Mouse (Mus musculus) kidney, postnatal 25 days (tissue): ENCODE results near the gene Spem2.

Experiments
- DNase-seq, 2 experiments: peaks; one replicate each; pipeline ENCODE4 v3.0.0; 2021; ENCODE audit warnings: mixed read lengths in 2 of 2

The Spem2 gene

GRCm38 (mm10) chr11:69835326-69835965 is 17.2 kb upstream of the Spem2 start:
- no peak for DNase-seq

- DNase-seq = peak; percentile 30 to 65
Measured at GRCm38 (mm10) chr11:69834001-69834549, 15.8 kb upstream of the Spem2 start.

DNA sequence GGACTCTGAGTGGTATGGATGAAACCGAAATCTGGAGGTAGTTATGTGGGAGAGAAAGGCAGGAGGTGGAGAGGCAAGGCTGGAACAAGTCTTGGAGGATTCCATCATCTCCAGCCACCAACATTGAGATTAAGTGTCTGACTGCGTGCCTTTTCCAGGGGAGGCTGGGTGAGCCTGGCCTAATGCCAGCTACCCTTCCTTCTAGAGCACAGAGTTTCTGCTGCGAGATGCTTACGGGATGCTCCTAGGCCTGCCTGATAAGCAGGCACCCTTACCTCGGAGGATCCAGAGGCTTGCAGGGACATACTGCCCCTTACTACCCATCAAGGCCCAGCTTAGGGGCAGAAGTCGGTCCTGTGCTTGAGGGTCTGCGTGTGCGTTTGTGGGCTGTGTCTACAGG is 15.3 kb upstream of the Spem2 start:
- no peak for DNase-seq

DNA sequence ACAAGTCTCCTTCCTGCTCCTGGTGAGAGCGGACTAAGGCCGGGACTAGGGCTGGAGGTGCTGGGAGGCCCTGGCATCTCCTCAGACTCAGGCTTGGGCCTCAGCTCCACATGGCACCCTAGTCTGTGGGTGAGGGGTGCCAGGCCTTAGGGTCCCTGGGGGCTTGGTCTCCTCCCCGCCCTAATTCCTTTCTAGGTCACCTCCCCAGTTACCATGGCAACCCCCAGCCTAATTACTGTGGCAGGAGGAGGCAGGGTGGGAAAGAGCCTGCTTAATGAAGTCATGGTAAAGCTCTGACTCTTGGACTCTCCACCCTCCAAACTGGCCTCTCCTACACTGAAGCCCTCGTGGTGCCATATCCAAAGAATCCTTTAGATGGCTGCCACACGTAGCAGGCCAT is 10.6 kb upstream of the Spem2 start:
- DNase-seq = no peak

- DNase-seq = no peak
Measured at GRCm38 (mm10) chr11:69823456-69823855, 5.2 kb upstream of the Spem2 start.

DNA sequence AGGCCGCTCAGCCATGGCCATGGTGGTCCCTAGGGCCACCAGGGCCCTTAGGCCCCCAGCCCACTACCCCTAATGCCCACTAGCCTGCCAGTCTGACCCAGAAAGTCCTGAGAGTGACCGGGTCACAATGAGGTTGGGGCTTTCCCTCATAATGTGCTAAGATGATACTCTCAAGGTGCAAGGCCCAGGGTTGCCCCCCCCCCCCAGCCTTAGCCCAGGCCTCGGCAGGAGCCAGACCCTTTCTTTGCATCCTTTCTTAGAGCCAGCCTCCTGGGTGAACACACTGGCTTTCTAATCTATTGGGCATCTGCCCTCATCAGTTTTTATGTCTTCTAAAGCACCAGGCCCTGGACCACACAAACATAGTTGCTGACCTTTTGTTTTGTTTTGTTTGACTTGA is 3.8 kb upstream of the Spem2 start, which contains the start of gene Spem1:
Gene Spem1, minus strand, starts transcription at position 101 of the 400 bp plus-strand sequence.
- no peak for DNase-seq

DNA sequence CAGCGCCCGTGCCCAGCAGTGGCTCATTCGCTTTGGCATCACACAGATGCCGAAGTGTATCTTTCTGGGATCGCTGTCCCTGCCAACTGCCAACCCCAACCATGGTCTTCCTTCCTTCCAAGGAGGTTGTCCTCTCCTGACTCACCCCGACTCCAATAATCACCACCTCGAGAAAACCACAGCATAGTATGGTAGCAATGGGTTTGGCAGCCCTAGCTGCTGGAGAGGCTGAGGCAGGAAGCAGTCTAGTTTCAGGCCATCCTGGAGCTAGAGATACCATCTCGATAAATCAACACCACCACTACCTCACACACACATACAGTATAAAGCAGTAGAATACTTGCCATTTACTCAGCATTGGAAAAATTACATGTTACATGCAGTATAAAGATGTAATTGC is 606 bp upstream of the Spem2 start:
- DNase-seq = no peak

GRCm38 (mm10) chr11:69816520-69816919 is 1.7 kb downstream of the Spem2 start:
- DNase-seq = no peak

DNA sequence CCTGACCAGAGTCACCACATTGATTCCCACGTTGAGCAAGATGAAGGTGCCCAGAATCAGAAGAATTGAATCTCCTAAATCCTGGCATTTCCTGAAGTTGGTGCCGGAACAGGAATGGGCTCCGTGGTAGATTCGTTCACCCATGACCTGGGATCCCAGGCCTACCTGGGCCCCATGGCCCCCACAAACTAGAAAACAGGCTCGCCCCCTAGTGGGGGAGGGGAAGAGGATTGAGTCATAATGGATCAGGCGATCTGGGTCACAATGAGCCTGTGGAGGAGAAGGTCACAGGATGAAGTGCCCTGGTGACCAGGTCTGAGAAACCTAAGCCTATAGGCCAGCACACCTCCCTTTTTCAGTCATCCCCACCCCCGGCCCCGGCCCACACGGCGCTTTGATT is 3.1 kb downstream of the Spem2 start, which contains the start of gene Gm39566:
Gene Gm39566, minus strand, starts transcription at position 144 of the 400 bp plus-strand sequence.
- no peak for DNase-seq

GRCm38 (mm10) chr11:69810280-69810679 is 8.0 kb downstream of the Spem2 start:
- no peak for DNase-seq

DNA sequence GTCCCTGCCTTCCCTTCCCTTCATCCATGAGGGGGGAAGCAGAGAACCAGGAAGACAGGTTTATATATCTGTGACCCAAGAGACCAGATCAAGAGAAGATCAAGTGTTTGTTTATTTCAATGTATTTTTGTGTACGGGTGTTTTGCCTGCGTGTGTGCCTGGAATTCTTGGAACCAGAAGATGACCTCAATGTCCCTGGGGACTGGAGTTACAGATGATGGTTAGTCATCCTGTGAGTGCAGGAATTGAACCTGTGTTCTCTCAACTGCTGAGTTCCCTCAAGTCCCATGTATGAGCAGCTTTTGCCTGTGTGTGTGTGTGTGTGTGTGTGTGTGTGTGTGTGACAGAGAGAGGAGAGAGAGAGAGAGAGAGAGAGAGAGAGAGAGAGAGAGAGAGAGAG is 10.6 kb downstream of the Spem2 start:
- DNase-seq = no peak

GRCm38 (mm10) chr11:69806378-69806777 is 11.9 kb downstream of the Spem2 start:
- DNase-seq = no peak

GRCm38 (mm10) chr11:69804972-69805909 is 13.0 kb downstream of the Spem2 start, which contains the start of gene Tmem102:
Gene Tmem102 (minus strand): TSS chr11:69805624.
- DNase-seq = peak; percentile 81 to 93

- peak; percentile 68 to 71 for DNase-seq
Measured at GRCm38 (mm10) chr11:69804652-69804940, 13.7 kb downstream of the Spem2 start.

DNA sequence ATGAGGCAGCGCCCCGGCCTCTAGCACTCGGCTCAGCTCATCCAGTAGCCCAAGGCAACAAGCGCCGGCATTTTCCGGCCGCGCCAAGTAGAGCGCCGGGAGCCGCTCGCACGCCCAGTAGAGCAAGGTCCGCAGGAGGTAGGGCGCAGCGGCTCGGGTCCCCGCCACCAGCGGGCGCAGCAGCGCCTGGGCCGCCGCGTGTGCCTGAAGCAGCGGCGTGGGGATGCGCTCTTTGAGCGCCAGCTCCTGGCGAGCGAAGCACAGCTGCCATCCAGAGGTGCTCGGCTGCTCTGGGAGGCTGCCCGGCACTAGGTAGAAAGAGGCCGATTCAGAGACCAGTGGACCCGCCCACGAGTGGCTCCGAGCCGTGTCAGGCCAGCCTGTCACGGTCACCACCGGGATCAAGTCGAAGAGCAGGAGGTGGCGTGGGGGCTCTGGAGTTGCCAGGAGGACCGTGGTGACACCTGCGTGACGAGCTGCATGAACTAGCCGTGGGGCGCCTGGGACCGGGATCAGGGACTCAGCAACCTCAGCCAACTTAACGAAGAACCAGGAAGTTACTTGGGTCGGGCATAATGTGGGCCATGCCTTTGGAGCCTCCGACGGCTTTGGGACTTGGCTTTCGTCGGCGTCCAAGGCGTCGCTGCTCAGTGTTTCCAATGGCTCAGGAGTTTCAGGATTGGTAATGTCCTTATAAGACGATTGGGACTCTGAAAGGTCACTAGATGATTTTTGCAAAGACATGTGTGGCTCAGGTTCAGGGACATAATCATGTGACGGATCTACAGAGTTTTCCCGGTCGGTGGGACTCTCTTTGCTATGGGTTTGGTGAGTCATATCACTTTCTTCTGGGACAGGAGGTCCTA is 14.2 kb downstream of the Spem2 start:
- peak; percentile 81 to 91 for DNase-seq

DNA sequence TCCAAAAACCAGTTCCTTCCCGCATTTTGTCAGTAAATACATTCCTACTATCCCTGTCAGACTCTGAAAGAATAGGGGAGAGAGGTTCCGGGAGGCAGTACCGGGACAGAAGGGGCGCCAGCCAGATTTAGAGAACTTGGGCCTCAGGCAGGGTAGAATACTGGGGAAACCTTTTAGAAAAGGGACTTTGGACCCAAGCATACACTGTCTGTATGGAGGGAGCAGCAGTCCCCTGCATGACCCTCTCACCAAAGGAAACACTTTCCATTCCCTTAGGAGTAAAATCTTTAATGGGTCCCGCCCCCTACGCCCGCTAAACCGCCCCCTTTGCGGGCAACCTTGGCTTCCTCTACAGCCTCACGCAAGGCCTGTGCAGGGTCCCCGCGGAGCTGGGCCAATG is 14.9 kb downstream of the Spem2 start:
- no peak for DNase-seq

GRCm38 (mm10) chr11:69802648-69803105 is 15.6 kb downstream of the Spem2 start:
- peak; percentile 86 to 92 for DNase-seq

DNA sequence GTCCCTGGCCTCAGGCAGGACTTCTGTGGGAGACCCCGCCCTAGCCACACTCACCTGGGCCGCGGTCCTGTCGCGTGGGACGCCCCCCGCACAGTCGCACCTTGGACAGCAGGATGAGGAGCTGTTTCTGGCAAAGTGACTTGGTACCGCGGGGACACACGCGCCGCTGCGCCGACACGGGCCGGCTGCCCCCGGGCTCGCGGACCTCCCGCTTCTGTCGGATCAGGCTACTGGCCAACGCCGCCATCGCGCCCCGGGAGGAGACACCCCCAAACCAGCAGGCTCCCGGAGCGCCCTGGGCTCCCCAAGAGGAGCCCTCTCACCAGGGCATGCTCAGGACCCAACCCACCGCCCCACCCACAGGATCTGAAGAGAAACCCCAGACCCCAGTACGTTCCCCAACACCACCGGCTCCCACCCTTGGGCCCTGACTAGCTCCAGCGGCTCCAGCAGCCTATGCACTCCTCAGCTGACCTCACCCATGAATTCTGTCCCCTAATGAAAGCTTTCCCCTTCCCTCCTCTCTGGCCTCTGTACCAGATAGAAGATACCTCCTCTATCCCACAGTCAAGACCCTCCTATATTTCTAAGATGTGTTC is 16.8 kb downstream of the Spem2 start, which contains the start of gene Fgf11:
Gene Fgf11, minus strand, starts transcription at position 479 of the 599 bp plus-strand sequence.
- no peak for DNase-seq

DNA sequence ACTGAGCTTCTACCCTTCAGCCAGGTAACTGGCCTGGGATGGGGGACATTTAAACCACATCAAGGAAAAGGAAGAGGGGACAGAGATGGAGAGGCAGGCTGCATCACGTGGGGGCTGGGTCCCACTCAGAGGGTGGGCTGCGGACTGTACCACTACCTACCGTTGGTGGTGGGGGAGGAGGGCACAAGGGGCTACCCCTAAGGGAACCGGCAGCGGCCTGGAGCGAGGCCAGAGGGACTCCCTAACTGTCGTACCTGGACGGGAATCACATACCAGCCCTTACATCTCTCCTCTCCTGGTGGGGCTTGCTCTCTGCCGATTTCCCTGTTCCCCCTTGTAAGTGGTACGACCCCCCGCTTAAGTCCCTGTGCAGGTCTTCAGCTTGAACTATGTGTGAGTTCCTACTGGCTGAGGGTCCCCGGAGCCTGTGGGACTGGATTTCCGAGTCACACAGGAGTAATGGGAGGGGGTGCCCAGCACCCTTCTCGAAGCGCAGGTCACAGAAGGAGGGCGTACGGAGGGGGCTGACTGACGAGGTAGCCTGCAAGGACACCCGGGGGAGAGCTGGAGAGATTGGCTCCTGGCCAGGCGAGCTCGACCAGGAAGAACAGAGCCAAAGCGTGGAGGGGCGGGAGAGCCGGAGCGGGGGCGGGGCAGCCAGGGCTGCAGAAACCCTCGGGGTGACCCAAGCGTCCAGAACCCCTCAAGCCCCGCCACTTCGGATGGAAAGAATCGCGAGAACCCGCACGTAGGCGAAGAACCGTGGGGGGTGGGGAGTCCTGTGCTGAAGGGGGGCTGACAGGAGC is 17.7 kb downstream of the Spem2 start:
- DNase-seq = peak; percentile 70 to 81

DNA sequence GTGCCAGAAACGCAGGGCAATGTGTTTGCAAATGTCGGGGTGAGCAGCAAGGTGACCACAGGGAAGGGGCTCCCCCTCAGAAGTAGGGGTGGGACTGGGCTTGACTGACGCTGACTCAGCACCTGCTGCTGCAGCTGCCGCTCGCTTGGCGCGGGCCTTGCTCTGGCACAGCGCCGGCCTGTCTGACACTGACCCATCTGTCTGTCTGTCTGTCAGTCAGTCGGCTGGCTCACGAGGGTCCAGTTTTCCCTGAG is 18.2 kb downstream of the Spem2 start:
- no peak for DNase-seq

DNA sequence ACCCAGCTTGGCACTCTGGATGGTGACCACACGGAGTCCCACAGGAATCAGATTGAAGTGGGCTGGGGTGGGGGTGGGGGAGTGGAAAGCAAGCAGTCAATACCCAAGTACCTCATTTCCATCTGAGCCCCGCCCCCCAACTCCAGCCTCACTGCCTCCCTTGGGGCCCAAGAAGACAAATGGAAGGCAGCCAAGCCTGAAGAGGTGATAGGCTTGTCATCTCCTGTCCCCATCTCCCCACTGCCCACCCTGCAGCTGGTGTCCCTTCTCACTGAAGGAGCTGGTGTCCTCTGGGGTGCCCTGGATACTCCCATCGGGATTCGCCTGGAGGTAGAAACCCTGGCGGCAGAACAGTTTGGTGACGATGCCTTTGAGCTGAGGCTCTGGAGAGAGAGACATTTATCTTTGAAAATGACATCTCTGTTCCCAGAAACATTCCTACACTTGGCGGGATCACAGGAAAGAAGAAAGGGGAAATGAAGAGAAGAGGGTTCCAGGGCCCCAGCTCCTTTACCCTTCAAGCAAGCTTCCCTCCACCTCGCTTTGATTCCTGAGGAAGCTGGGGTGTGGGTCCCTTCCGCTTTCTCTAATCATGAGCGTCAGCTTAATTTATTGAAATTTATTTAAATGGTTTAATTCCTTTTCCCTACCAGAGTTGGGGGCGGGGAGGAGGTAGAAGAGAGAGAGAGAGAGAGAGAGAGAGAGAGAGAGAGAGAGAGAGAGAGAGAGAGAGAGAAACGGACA is 18.7 kb downstream of the Spem2 start:
- DNase-seq = no peak
